Mouse (Mus musculus) retina, embryonic 14.5 days (tissue): ENCODE data around the gene Cd164l2.

ENCODE experiments used
- DNase-seq: peaks from one replicate; pipeline ENCODE4 v3.0.0-alpha.2; 2015; ENCODE audit warnings: low spot score

Gene Cd164l2

DNA sequence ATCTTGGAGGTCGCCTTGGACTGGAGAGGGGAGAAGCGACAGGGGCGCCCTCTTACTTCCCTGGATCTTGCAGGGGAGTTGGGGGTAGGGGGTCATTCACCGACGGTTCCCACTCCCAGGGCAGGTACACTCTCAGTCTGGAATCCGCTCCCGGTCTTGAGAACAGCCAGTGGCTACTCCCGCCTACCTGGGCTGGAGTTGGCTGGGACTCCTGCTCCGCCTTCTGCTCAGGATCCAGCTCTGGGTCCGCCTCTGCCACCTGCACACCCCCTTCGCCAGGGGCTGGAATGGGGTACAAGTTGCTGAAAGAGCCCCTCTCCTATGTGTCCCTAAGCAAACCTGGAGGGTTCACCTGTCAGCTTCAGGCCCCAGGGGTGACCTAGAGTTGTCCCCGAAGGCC lies 45.3 kb downstream of the Cd164l2 start:
- DNase-seq: no peak

DNA sequence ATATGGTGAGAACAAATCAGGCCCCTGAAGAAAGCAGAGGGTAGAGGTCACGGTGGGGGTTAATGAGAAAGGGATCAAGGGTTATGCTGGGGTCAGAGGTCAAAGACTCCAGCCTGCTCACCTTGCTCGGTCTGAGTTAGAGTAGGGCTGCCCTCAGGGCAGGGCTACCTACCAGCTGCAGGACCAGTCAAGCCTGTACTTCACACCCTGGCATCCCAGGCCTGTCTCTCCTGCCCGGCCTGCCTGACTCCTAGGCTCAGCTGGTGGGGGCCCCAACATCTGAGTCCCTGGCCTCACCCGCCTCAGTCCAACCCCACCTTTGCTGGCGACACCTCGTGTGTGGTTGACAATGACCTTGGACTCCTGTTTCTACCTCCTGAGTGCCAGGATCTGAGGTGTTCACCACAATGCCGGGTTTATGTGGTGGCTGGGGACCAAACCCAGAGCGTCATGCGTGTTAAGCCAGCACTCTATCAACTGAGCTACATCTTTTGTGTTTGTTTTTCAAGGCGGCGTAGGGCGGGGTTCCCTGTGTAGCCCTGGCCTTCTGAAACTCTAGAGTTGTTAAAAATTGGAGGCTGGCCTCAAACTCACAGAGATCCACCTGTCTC lies 46.0 kb downstream of the Cd164l2 start:
- DNase-seq: no peak

DNA sequence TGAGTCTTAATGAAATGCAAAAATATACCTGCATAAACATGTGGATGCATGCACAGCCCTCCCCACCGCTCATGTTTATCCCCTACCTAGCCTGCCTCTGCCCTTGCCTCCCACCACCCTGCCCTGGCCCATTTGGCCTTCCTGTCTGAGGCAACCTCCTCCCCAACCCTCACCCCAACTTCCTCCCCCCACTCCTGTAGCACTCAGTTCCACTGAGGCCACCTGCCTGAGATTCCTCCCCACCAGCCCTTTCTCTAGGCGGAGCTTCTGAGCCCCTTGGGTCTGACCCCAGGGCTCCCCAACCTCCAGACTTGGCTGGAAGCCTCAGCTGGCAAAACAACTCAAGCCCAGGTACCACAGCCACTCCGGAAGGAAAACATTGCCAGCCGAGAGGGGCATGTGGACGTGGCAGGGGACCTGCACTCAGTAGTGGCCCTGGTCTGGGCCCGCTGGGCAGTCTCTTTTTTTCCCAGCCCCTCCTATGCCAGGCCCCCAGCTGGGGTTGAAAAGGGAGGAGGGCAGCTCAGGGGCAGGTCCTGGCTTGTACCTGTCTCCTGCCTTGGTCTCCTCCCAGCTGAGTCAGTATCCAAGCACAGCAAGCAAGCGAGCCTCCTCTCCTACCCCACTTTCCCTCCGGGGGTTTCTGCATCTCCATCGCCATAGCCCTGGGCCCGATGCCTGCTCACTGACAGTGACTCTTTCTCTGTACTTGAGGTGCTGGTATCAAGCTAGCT lies 49.9 kb downstream of the Cd164l2 start:
- DNase-seq: no peak

DNA sequence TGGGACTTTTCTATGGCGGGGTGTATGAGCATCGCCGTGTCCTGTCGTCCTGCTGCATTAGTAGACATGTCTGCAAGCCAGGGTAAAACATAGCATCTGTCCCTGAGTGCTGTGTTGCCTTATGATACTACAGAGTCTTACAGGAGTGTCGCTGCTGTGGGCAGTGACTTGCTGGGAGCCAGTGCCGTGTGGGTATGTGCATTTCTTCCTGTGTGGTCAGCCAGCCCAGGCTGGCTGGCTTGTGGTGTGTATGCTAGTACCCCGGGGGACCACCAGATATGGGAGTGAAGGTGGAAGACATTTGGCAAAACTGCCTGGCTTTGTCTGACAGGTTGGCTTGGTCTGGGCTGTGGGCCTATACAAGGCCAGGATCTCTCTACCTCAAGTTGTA lies 50.4 kb downstream of the Cd164l2 start:
- no peak for DNase-seq

DNA sequence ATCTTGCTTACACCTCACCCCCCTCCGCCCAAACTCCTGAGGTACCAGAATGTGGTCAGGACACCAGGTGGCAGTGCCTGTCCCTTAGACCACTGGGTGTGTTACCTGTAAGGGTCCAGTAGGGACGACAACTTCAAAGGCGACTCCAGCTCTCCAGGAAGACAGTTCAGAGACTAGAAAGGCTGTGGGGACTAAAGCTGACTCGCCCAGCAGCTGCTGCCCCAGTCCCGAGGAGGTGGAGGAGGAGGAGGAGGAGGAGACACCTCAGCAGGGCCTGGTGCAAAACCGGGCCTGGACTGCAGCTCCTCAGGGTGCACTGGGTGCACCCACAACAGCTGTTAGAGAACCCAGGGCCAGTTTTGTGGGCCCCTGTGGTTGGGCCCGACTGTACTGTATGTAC lies 51.0 kb downstream of the Cd164l2 start, which contains the start of gene Sytl1:
TSS of gene Sytl1 (minus strand) at position 232 of the 400 bp plus-strand sequence.
- DNase-seq: no peak

DNA sequence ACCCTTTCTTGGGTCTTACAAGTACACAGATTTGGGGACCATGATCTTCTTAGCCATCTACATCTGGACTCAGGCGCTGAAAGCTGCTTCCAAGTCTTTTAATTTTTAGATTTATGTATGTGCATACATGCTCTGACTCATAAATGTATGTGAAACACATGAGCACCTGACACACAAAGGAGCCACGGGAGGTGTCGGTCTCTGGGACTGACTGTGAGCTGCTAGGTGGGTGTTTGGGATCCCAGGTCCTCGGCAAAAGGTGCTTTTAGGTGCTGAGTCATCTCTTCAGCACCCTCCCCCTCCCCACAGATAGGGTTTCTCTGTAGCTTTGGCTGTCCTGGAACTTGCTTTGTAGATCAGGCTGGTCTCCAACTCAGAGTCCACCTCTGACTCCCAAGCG lies 51.8 kb downstream of the Cd164l2 start:
- no peak for DNase-seq

DNA sequence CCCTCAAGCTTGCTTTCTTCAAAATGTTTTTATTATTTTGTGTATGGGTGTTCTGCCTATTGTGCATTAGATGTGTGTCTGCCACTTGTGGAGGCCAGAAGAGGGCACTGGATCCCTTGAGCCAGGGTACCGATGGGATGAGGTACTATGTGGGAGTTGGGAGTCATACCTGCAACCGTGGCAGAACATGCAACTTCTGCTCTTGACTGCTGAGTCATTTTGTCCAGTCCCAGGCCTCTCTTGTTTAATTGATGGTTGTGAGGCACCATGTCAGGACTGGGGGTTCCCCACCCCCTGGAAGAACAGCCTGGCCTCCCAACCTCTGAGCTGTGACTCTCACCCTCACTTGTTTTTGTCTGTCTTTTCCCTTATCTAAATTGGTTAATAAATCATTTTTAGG lies 52.6 kb downstream of the Cd164l2 start:
- DNase-seq: no peak

DNA sequence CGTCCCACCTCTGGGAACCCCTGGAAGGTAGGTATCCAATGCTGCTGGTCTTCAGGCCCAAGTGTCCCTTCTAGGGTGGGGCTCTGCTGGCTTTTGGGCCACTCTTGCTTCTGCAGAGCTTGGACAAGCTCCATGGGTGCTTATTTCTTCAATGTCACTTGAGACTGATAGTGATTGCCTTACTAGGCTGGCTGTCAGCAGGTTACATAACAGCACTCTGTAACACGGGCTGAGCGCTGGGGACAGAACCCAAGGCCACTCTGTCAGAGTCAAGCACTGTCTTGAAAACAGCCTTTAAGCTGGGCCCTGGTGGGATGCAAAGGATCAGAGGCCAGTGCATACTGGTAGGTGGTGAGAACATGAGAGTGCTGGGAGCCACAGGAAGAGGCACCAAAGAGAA lies 53.4 kb downstream of the Cd164l2 start:
- DNase-seq: no peak

DNA sequence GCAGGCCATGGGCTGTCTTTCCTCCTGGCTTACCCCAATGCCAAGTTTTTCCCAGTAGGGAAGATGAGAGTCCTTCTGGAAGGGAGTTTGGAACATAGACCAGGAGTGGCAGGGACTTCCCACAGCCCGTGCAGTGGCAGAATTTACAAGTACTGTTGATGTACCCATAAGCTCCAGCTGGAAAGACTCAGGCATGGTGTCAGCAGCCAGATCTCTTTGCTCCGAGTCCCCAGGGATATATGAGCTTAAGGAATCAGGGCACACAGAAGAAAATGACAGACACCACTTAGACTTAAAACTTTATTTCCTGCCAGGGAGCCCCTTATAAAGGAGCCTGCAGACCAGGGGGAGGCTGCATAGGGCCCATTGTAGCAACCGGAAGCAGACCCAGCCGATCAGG lies 53.8 kb downstream of the Cd164l2 start:
- no peak for DNase-seq

DNA sequence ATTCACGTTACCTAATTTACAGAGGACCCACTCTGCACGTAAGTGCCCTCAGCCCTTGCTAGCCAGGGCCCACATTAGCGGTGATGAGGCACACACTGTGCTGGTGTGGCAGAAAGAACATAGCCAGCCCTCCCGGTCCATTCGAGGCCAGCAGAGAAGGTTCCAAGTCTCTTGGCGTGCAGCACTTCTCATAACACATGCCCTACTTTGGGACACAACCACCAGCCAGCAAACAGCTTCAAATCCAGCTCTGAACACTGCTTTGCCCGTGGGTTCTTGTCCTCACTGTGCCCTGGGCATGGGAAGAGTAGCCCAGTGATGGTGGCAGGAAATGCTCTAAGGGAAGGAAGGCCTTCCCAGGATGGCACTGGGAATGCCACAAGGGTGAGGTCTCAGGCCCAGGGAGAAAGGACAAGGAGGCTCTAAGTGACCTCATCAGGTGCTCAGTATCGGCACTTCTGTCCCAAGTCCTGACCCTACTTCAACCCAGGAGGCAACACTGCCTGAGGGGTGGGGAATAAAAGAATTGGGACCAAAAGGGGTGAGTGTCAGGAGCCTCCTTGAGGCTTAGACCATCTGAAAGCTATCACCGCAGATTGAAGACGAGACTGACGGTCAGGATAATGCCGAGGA lies 54.4 kb downstream of the Cd164l2 start:
- no peak for DNase-seq

DNA sequence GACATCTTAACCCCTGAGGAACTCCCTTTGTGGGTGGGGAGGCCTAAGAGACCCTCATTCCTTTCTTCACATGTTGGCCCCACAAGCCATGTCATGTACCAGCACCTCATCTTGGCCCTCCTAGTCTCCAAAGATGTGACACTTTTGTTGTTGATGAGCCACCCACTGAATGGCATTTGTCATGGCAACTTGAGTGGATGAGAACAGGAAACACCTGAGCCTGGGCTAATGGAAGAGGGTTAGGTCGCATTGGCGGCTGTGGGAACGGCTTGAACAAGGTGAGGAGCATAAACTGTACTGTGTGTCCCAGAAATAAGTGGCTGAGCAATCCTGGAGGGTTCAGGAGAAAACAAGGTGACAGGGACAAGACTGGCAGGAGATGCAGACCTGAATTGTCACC lies 57.0 kb downstream of the Cd164l2 start:
- no peak for DNase-seq

DNA sequence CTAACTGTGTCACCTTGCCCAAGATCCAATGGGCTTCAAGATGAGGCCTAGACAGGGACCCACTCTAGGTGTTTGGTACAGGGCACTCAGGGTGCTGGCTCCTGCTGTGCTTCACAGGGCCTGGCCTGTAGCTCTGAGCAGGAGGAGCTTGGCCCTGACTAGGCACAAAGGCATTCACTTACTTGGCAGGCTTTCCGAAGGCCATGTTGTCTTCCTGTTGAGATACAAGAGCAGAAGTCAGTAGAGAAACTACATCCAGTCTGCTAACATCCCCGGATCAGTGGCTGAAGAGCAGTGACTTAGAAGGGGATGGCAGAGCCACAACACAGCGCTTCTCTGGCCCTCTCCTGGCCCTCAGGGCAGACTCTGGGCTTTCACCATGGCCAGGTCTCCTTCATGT lies 57.7 kb downstream of the Cd164l2 start:
- no peak for DNase-seq

DNA sequence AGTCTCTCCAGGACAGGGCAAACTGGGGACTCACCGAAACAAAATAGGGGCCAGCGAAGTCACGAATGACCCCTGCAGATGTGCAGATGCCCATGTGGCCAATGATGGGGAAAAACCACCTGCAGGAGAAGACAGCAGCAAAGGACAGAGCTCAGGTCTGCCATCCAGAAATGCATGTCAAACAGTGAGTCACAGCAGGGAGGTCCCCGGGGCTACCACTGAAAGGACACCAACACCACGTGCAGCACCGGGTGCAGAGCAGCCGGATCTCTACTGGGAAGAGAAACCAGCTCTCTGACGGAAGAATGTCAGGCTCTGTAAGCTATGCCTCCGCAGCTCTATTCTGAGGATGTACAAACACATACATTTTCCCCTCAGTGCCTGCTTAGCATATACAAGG lies 59.0 kb downstream of the Cd164l2 start:
- DNase-seq: no peak
